Mouse (Mus musculus): ENCODE data around the gene Phospho1. TPM values are rescaled to one million over a fixed set of nuclear protein-coding genes. Genes with fewer than 3 reads are reported as not detected.

The Phospho1 gene
- polyA plus RNA-seq, 1 experiment, result 42.5 TPM

DNA sequence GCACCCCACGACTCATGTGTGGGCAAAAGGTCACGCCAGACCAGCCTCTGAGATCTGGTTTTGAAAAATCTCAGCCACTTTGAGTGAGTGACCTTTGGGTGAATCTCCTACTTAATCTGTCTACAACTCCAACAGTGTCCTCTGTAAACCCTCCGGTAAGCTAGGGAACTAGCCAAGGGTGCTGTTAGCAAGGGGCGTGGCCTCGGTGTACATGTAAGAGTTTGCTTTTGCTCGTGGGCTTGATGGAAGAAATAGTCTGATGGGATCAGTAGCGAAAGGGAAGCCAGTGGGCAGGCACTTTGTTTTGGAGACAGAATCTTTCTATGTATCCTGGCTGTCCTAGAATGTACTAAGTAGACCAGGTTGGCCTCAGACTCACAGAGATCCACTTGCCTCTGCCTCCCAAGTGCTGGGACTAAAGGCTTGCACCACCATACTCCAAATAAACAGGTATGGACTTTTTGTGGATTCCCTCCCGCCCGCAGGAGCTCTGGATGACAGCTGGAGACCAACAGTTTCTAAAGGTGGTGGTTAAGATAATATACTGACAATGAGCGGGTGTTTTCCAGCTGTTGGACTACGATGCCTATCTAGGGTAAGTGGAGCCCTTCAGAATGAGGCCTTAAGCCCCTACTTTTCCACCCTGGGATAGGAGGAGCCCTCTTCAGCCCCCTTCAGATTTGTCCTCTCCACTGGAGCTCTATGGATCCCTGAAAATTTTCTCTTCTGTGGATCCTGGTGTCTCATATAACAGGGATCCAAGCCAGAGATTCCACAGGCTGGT lies 4.1 kb downstream of the Phospho1 start:
- H3K36me3 ChIP-seq (ENCODE audit: control insufficient read depth, insufficient read depth, low read length), result peaks cover 11% of the 10 kb centered on the region
- peaks cover 14% of the 10 kb centered on the region for H3K27me3 ChIP-seq (ENCODE audit: control insufficient read depth, insufficient read depth, low read length)
- H3K4me1 ChIP-seq (ENCODE audit: control insufficient read depth, insufficient read depth, insufficient read length), result peaks cover 42% of the 10 kb centered on the region
- DNase-seq (ENCODE audit: low read depth in 1 of 2, low spot score in 2 of 2), result no peak
- H3K4me3 ChIP-seq (ENCODE audit: extremely low read depth, insufficient read depth, insufficient read length), result no peak overlapping the region
- TF ChIP-seq CTCF (IDR thresholded peaks at IDR 0.05; ENCODE audit: extremely low read depth, insufficient read depth, insufficient read length, insufficient replicate concordance), result no peak
- no peak for TF ChIP-seq POLR2A (IDR thresholded peaks at IDR 0.05; ENCODE audit: low read depth, low read length)
- H3K27ac ChIP-seq (ENCODE audit: insufficient read depth, low read length), result no peak overlapping the region
- WGBS, result 57% methylated on average over 11 of the region's 11 CpGs

DNA sequence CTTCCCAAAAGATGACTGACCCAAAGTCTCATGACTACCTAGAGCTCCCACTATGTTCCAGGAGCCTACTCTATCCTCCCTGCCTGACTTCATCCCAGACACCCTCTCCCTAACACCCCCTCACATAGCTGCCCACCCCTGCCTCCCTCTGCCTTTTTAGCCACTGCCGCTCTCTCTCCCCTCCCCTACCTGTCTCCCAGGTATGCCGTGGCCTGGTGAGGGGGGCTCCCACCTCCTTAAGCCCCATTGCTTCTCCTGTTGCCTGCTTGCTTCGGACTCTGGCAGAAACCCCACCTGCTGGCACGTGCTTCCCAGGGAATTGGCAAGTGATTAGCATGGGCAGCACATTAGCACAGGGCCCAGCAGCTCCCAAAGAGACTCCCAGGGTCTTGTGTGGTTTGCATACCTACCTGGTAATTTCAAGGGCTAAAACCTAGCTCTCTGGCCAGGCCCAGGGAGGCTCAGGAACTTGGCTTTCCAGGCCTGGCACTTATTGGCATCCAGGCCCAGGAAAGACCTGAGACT lies 5.3 kb downstream of the Phospho1 start:
- Histone ChIP-seq H3K4me3 (ENCODE audit: extremely low read depth, insufficient read depth, insufficient read length) (no peak overlapping the region), H3K27me3 (ENCODE audit: control insufficient read depth, insufficient read depth, low read length) (peaks cover 7% of the 10 kb centered on the region), H3K36me3 (ENCODE audit: control insufficient read depth, insufficient read depth, low read length) (peaks cover 13% of the 10 kb centered on the region), H3K27ac (ENCODE audit: insufficient read depth, low read length) (no peak overlapping the region), H3K4me1 (ENCODE audit: control insufficient read depth, insufficient read depth, insufficient read length) (peaks cover 44% of the 10 kb centered on the region)
- no peak for TF ChIP-seq POLR2A (IDR thresholded peaks at IDR 0.05; ENCODE audit: low read depth, low read length)
- no peak for TF ChIP-seq CTCF (IDR thresholded peaks at IDR 0.05; ENCODE audit: extremely low read depth, insufficient read depth, insufficient read length, insufficient replicate concordance)
- no peak for DNase-seq (ENCODE audit: low read depth in 1 of 2, low spot score in 2 of 2)
- 69% methylated on average over 4 of the region's 4 CpGs for WGBS

DNA sequence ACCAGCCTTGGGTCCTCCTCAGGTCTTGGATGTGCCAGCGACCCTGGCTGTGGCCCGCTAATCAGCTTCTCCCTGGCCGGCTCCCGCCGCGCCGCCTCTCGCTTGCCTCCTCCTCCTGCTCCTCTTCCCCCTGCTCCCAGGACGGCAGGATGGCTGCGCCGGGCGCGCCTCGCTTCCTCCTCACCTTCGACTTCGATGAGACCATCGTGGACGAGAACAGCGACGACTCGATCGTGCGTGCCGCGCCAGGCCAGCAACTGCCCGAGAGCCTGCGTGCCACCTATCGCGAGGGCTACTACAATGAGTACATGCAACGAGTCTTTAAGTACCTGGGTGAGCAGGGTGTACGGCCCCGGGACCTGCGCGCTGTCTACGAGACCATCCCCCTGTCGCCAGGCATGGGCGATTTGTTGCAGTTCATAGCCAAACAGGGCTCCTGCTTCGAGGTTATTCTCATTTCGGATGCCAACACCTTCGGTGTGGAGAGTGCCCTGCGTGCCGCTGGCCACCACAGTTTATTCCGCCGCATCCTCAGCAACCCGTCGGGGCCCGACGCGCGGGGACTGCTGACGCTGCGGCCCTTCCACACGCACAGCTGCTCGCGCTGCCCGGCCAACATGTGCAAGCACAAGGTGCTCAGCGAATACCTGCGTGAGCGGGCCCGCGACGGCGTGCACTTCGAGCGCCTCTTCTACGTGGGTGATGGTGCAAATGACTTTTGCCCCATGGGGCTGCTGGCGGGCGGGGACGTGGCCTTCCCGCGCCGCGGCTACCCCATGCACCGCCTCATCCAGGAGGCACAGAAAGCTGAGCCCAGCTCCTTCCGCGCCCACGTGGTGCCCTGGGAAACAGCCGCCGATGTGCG lies 6.3 kb downstream of the Phospho1 start:
- Histone ChIP-seq H3K27ac (ENCODE audit: insufficient read depth, low read length) (no peak overlapping the region), H3K36me3 (ENCODE audit: control insufficient read depth, insufficient read depth, low read length) (peaks cover 15% of the 10 kb centered on the region), H3K4me3 (ENCODE audit: extremely low read depth, insufficient read depth, insufficient read length) (peak overlapping the region; percentile 44), H3K4me1 (ENCODE audit: control insufficient read depth, insufficient read depth, insufficient read length) (peaks cover 43% of the 10 kb centered on the region), H3K27me3 (ENCODE audit: control insufficient read depth, insufficient read depth, low read length) (peaks cover 1% of the 10 kb centered on the region; the same call in 1 of the 2 replicates)
- 6% methylated on average over 80 of the region's 80 CpGs for WGBS
- no peak for TF ChIP-seq CTCF (IDR thresholded peaks at IDR 0.05; ENCODE audit: extremely low read depth, insufficient read depth, insufficient read length, insufficient replicate concordance)
- TF ChIP-seq POLR2A (IDR thresholded peaks at IDR 0.05; ENCODE audit: low read depth, low read length), result no peak
- peak in 1 of 2 experiments; percentile 34 for DNase-seq (ENCODE audit: low read depth in 1 of 2, low spot score in 2 of 2)

DNA sequence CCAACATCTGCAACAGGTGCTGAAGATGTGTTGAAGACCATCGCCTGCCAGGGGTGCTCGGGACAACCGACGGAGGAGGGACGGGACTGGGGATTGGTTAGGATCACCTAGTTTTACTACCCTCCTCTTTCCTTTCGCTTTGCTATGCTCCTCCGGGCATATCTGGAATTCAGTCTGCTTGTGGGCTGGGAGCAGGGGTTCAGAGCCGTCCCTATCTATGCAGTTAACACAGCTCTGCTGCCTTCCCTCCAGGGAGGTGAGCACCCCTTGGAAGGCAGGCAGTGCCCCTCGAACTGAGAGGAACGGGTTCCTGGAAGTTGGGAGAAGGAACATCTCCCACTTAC lies 6.9 kb downstream of the Phospho1 start:
- no peak for DNase-seq (ENCODE audit: low read depth in 1 of 2, low spot score in 2 of 2)
- no peak for TF ChIP-seq CTCF (IDR thresholded peaks at IDR 0.05; ENCODE audit: extremely low read depth, insufficient read depth, insufficient read length, insufficient replicate concordance)
- TF ChIP-seq POLR2A (IDR thresholded peaks at IDR 0.05; ENCODE audit: low read depth, low read length), result no peak
- no peaks in the 10 kb centered on the region for H3K27me3 ChIP-seq (ENCODE audit: control insufficient read depth, insufficient read depth, low read length)
- WGBS, result 17% methylated on average over 10 of the region's 10 CpGs
- peaks cover 15% of the 10 kb centered on the region for H3K36me3 ChIP-seq (ENCODE audit: control insufficient read depth, insufficient read depth, low read length)
- H3K4me1 ChIP-seq (ENCODE audit: control insufficient read depth, insufficient read depth, insufficient read length), result peaks cover 48% of the 10 kb centered on the region
- no peak overlapping the region for H3K27ac ChIP-seq (ENCODE audit: insufficient read depth, low read length)
- H3K4me3 ChIP-seq (ENCODE audit: extremely low read depth, insufficient read depth, insufficient read length), result peak overlapping the region; percentile 44; the same call in 1 of the 2 replicates

DNA sequence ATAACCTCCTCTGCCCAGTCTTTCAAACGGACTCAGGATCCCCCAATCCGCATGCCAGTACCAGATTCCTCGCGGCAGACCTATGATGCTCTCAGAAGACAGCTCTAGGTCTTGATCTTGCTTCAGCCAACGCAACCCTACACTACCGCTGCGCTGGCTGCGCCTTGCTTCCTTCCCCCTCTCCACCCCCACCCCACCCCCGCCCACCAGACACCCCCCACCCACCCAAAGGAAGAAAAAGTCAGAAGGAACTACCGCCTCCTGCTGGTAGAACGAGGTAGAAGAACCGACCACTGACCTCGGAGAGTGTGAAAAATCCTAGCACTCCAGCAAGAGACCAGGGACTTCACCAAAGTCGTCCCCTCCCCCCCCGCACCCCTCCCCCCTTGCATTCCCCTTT lies 7.3 kb downstream of the Phospho1 start:
- no peak overlapping the region for H3K4me3 ChIP-seq (ENCODE audit: extremely low read depth, insufficient read depth, insufficient read length)
- 44% methylated on average over 15 of the region's 15 CpGs for WGBS

DNA sequence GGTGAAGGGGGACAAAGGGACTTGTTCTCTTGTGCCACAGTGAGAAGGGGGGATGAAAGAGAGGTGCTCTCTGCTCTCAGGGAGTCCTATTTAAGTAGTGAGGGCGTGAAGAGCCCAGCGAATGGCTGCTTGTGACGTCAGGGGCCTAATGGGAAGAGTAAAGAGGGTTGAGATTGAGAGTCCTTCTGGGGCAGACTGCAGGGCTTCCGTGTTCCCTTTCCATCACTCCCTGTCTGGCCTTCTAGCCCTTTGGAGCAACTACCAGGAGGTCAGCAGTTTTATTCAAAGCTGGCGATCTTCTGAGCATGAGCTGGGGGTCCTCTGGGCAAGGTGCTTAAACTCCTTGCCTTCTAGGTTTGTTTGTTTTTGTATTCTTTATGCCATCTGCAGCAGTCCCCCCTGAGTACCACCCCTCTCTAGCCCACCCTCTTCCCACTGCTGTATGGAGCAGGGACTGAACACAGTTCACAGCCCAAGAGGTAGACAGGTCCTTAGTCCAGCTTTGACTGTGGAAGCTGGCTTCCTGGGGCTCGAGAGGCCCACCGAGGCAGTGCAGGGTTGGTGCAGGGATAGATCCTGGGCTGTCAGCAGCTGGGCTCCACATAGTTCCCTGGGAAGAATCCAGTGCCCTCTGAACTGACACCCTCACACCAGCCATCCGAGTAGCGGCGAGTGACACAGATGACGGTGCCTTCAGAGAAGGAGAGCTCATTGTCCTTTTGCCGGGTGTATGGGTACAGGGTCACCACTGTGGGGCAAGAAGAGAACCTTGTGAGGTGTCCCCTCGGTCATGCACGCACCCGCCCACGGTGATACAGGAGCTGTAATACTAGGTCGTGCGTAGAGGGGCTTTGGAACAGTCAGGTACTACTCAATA lies 8.1 kb downstream of the Phospho1 start:
- Histone ChIP-seq H3K4me3 (ENCODE audit: extremely low read depth, insufficient read depth, insufficient read length) (no peak overlapping the region), H3K27me3 (ENCODE audit: control insufficient read depth, insufficient read depth, low read length) (no peaks in the 10 kb centered on the region), H3K27ac (ENCODE audit: insufficient read depth, low read length) (no peak overlapping the region), H3K36me3 (ENCODE audit: control insufficient read depth, insufficient read depth, low read length) (peaks cover 17% of the 10 kb centered on the region), H3K4me1 (ENCODE audit: control insufficient read depth, insufficient read depth, insufficient read length) (peaks cover 58% of the 10 kb centered on the region)
- no peak for DNase-seq (ENCODE audit: low read depth in 1 of 2, low spot score in 2 of 2)
- 88% methylated on average over 18 of the region's 18 CpGs for WGBS
- no peak for TF ChIP-seq POLR2A (IDR thresholded peaks at IDR 0.05; ENCODE audit: low read depth, low read length)
- no peak for TF ChIP-seq CTCF (IDR thresholded peaks at IDR 0.05; ENCODE audit: extremely low read depth, insufficient read depth, insufficient read length, insufficient replicate concordance)

More for the DNA sequence above, 7.3 kb downstream of the Phospho1 start:
- no peak for TF ChIP-seq CTCF (IDR thresholded peaks at IDR 0.05; ENCODE audit: extremely low read depth, insufficient read depth, insufficient read length, insufficient replicate concordance)
- no peak for TF ChIP-seq POLR2A (IDR thresholded peaks at IDR 0.05; ENCODE audit: low read depth, low read length)
- Histone ChIP-seq H3K27me3 (ENCODE audit: control insufficient read depth, insufficient read depth, low read length) (no peaks in the 10 kb centered on the region), H3K27ac (ENCODE audit: insufficient read depth, low read length) (no peak overlapping the region), H3K36me3 (ENCODE audit: control insufficient read depth, insufficient read depth, low read length) (peaks cover 15% of the 10 kb centered on the region), H3K4me1 (ENCODE audit: control insufficient read depth, insufficient read depth, insufficient read length) (peaks cover 51% of the 10 kb centered on the region)
- no peak for DNase-seq (ENCODE audit: low read depth in 1 of 2, low spot score in 2 of 2)

Measured in spleen, adult 2 months (tissue).